Mouse (Mus musculus) G1E-ER4 (cell line): ENCODE results near the gene Hint3. TPM values are rescaled to one million over a fixed set of nuclear protein-coding genes. Genes with fewer than 3 reads are reported as not detected.

Experiments used
- GATA1 ChIP-seq: IDR thresholded peaks from one replicate; pipeline ENCODE4 v1.8.0; 2012; ENCODE audit warnings: low read length, inconsistent platforms
- polyA plus RNA-seq: library from polyadenylated mRNA; stranded (reverse); fragments of >175 nt; gene quantifications from 2 replicates; pipeline ENCODE4 v1.2.3, GENCODE M21; 2012

Gene Hint3
- polyA plus RNA-seq = 6.8 and 9.8 TPM in 2 replicates

- TF ChIP-seq GATA1 = no peak
Observed at GRCm38 (mm10) chr10:30629513-30629912, at the start of gene Hint3. Gene Hint3, minus strand, starts transcription at chr10:30629632.

- no peak for TF ChIP-seq GATA1
Observed at GRCm38 (mm10) chr10:30678051-30678450, 48.6 kb upstream of the Hint3 start.

- TF ChIP-seq GATA1 = no peak
Observed at GRCm38 (mm10) chr10:30674825-30675224, 45.4 kb upstream of the Hint3 start.

- TF ChIP-seq GATA1 = peak; percentile 9
Observed at GRCm38 (mm10) chr10:30666580-30666979, 37.1 kb upstream of the Hint3 start.

GRCm38 (mm10) chr10:30660564-30661328 is 31.3 kb upstream of the Hint3 start:
- TF ChIP-seq GATA1 = peak; percentile 91

GRCm38 (mm10) chr10:30655655-30656054 is 26.2 kb upstream of the Hint3 start:
- no peak for TF ChIP-seq GATA1

GRCm38 (mm10) chr10:30647681-30648080 is 18.2 kb upstream of the Hint3 start:
- no peak for TF ChIP-seq GATA1

GRCm38 (mm10) chr10:30638216-30638615 is 8.8 kb upstream of the Hint3 start:
- TF ChIP-seq GATA1 = no peak

GRCm38 (mm10) chr10:30632718-30633117 is 3.3 kb upstream of the Hint3 start:
- TF ChIP-seq GATA1 = no peak

- TF ChIP-seq GATA1 = no peak
Observed at GRCm38 (mm10) chr10:30629977-30630376, 545 bp upstream of the Hint3 start.

- no peak for TF ChIP-seq GATA1
Observed at GRCm38 (mm10) chr10:30627548-30627947, 1.9 kb downstream of the Hint3 start.

- no peak for TF ChIP-seq GATA1
Observed at GRCm38 (mm10) chr10:30624161-30625019, 5.0 kb downstream of the Hint3 start.

- no peak for TF ChIP-seq GATA1
Observed at GRCm38 (mm10) chr10:30622928-30623327, 6.5 kb downstream of the Hint3 start.

GRCm38 (mm10) chr10:30618918-30619210 is 10.6 kb downstream of the Hint3 start:
- TF ChIP-seq GATA1 = no peak

GRCm38 (mm10) chr10:30618091-30618917 is 11.1 kb downstream of the Hint3 start:
- TF ChIP-seq GATA1 = no peak

- TF ChIP-seq GATA1 = no peak
Observed at GRCm38 (mm10) chr10:30613039-30613438, 16.4 kb downstream of the Hint3 start.
